Mouse (Mus musculus) heart, postnatal 0 days (tissue): ENCODE measurements at regions not wholly inside any gene's neighbourhood (a gene's known extent, or its start where the extent isn't known, plus 50 kb on each side); places are given as distances from the start of the nearest gene placed in this dataset.

Experiments
- CTCF ChIP-seq: IDR thresholded peaks from 2 replicates; pipeline ENCODE4 v1.5.1; 2016; ENCODE audit warnings: antibody characterized with exemption, control low read depth, low read depth
- EP300 ChIP-seq: IDR thresholded peaks from 2 replicates; pipeline ENCODE4 v1.6.1; 2016; ENCODE audit warnings: antibody characterized with exemption, low read depth

DNA sequence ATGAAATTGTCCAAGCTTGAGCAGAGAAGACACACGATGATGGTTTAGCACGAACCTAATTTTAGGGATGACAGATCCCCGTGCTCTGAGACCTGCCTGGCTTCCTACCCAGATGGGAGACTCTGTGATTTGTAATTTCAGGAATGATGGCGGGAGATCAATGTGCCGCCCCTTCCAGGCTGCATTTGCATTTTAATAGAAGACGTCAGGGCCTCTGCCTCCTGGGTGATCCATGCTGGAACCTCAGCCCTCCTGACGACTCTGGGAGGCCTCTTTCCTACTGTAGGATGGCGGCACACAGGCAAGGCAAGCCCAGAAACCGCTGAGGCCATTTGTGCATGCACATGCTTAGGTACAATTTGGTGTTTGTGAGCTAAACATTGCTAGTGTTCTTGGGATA, 90.1 kb downstream of the Barhl2 start:
- TF ChIP-seq CTCF (no peak), EP300 (no peak)
